Mouse (Mus musculus): ENCODE data around the gene Eif5b.
"Not testable (repeated sequence)": the region's sequence is repeated elsewhere in the genome, so short reads cannot be mapped to it uniquely, and the experiment has no call there.

The Eif5b gene

DNA sequence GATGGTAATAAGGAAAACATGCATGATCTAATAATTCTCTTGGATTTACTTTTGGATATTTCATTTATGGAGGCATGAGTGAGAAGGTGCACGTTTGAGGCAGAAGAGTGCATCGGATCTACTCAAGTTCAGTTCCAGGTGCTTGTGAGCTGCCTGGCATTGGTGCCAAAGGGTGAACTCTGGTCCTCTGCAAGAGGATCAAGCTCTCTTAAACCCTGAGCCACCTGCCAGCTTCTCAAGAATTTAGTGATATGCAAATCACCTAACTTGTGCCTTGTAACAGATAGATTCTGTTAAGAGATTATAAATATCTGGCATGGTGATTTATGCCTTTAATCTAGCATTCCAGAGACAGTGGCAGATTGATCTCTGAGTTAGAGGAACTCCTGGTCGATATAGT lies 5.2 kb downstream of the Eif5b start:
- no peak for DNase-seq (ENCODE audit: low spot score in 2 of 2)

DNA sequence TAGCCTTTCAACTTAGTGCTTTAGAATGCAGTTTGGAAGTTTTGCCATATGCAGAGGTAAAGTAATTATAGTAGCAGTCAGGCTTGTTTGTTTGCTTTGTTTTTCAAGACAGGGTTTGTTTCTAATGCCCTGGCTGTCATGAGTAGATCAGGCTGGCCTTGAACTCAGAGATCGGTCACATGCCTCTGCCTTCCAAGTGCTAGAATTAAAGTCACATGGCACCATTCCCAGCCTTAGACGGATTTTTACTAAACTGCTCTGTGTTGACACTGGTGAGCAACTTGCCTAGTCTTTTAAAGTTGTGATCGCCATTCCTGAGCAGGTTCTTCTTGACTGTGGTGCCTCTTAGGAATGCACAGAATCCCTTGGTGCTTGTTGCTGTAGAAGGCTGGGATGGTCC lies 8.9 kb downstream of the Eif5b start:
- DNase-seq (ENCODE audit: low spot score in 2 of 2), result no peak

DNA sequence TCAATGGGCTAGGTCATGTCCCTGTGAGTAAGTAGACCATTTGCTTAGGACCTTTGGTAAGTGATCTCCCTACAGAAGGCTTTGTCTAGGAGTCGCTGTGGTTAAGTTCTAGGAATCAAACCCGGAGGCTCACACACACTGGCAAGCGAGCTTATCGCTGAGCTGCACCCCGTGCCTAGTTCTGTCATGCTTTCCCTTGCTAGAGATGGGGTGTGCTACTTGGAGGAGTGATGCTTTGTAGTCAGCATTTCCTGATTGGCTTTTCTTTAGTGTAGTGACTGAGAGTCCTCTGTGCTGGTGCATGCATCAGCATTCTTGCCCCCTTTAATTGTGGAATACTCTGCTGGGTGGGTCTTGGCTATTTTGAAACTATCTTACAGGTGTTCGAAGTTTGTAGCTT lies 13.8 kb downstream of the Eif5b start:
- DNase-seq (ENCODE audit: low spot score in 2 of 2), result no peak

DNA sequence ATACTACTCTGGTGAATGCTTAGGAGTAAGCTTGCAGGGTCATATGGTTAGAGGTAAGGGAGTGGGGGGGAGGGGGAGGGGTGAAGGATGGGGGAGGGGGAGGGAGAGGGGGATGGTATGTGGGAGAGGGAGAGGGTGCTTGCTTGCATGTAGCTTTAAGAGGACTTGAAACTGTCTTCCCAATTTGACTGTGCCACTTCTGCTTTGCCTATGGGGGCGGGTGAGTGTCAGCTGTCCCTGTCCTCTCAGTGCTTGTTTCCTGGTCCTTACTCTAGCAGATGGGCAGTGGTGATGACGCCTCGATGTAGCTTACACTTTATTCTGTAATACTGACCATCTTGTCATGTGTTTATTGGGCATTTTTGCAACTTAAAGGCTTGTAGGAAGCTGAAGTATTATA lies 14.3 kb downstream of the Eif5b start:
- DNase-seq (ENCODE audit: low spot score in 2 of 2), result no peak

DNA sequence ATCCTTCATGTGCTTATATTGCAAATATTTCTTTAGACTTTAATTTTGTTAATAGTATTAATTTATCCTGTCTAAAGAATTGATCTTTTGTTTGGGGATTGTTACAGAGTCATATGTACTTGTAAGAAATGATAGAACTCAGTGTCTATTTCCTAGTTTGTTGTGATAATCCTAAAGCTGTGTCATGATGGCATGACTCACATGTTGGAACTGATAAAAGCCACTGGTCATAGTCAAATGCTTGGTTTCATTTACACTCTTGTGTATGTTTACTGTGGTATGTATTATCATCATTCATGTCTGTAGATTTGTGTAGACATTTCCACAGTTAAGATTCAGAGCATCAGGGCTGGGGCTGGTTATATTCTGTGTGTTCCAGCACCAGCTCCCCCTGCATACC lies 14.7 kb downstream of the Eif5b start:
- DNase-seq (ENCODE audit: low spot score in 2 of 2), result no peak

DNA sequence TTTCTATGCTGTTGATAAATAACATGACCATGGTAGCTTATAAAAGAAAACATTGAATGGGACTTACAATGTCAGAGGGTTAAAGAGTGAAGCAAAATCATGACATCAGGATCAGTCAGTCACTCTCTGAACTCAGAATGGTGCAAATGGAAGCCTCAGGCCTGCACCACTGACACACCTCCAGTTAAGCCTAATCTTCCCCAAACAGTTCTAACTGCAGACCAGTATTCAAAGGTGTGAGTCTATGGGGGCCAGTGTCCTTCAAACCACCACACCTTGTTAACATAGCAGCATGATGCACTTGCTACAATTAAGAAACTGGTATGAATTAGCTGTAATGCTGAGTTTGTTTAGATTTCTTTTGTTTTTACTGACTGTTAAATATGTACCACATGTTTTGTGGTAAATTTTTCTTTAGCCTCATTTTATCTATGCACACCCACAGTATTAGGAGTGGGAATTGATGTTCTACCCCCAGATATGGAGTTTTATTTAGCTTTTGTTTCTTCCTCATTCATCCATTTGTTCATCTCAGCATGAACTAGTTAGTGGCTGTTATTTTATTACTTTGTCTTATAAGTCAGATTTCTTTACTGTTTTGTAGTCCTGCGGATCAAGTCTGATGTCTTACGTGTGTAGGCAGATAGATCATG lies 16.9 kb downstream of the Eif5b start:
- no peak for DNase-seq (ENCODE audit: low spot score in 2 of 2)

DNA sequence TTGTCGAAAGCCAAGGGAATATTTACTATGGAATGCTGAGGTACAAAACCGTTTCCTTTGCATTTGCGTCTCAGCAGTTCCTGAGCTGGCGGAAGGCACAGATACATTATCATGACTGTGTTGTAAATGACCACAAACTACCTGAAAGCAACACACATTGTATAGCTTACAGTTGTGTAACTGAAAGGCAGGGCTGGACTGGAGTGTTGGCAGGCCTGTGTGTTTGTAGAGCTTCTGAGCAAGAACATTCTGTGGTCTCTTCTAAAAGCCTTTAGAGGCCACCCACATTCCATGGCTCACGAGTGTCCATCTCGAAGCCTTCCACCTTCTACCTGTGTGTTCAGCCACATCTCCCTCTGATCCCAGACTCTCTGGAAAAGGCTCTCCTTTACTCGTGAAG lies 29.5 kb downstream of the Eif5b start:
- no peak for DNase-seq (ENCODE audit: low spot score in 2 of 2)

DNA sequence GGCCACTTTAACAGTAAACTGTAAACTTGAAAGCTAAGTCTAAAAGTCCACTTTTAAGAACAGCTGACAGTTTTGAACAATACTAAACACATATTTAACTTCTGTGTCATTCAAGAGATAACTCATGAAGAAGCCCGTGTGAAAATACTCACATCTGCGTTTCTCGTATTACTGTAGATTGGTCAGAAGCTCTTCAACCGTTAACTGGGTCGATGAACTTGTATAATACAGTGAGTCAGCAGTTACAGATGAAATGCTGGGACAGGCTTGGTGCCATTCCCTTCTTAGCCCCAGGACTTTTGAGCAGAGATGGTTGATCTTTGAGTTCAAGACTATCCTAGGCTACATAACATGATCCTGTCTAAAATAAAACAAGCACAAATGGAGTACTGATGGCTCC lies 33.6 kb downstream of the Eif5b start:
- DNase-seq (ENCODE audit: low spot score in 2 of 2), result no peak

DNA sequence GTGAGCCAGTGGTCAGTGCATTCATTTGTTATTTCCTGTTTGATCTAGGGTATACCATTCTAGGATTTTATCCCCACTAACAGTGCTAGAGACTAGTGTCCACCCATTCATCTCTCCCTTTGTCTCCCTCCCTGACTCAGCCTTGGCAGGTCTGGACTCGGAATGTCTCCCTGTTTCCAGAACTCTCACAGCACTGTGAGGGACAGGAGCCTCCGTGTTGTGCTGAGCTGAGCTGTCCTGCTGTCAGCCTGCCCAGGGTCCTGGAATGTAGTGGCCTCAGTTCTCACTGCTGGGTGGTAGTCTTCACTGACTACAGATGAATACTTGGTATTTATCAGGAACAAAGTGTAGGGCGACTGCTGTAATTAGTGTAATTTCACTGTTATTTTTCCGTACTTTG lies 37.7 kb downstream of the Eif5b start:
- no peak for DNase-seq (ENCODE audit: low spot score in 2 of 2)

DNA sequence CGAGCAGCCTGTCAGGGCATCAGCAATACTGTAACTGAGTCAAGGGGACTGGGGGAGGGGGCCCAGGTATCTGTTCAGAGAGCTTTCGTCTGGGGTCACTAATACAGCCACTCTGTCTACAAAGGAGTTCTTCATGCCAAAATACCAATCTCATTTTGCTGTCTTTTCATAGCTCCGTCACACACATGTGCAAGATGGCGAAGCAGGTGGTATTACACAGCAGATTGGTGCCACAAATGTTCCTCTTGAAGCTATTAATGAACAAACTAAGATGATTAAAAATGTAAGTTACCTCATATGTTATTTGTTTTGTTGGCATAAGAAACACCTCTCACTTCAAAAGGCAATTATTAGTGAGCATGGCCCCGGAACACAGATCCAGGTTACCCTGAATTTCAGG lies 39.6 kb downstream of the Eif5b start:
- DNase-seq (ENCODE audit: low spot score in 2 of 2), result no peak

DNA sequence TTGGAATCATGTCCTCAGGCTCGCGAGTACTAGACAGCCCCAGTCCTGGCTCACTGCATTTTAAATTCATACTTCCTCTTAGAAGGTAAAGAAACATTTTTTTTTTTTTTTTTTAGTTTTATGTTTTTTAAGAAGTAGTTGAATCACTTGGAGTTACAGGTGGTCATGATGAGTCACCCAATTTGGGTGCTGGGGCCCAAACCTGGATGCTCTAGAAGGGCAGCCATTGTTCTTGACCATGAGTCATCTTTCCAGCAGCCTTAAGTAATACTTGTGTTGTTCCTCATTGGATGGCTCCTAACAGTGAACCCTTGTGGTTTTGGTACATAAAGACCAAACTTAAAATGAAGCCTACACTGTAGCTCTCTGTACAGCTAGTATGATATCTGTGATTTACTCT lies 41.1 kb downstream of the Eif5b start:
- no peak for DNase-seq (ENCODE audit: low spot score in 2 of 2)

DNA sequence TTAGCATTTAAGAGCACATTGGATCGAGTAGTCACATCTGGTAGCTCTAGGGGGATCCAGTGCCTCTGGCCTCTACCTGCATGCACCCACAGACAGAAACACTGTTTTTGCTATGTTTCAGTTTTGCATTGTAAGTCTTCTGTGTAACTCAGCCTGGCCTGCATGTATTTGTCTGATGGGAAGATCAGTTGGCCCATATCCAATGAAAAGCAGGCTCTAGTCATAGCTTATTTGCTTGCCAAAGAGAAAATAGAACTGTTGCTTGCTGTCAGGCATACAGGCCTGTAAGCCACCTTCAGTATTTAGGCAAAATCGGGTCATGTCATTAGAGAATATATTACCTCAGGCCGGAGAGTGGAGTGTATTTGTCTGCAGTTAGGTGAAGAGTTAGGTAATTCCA lies 50.3 kb downstream of the Eif5b start:
- no peak for DNase-seq (ENCODE audit: low spot score in 2 of 2)

DNA sequence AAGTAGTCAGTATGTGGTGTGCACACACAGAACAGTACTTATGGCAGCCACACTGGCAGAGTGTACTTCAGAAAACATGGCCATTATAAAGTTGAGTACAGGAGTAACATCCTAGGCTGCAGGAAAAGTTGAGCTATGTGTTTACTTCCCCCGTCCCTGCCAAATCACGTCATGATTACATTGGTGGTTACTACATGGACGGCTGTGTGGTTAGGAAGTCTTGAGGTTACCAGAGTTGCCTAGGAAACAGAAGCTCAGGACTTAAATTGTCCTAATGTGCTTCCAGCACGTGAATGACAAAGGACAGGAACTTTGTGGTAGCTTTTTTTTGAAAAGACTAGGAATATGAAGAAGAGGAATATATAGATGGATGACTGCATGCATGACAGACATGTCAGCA lies 51.8 kb downstream of the Eif5b start:
- no peak for DNase-seq (ENCODE audit: low spot score in 2 of 2)

DNA sequence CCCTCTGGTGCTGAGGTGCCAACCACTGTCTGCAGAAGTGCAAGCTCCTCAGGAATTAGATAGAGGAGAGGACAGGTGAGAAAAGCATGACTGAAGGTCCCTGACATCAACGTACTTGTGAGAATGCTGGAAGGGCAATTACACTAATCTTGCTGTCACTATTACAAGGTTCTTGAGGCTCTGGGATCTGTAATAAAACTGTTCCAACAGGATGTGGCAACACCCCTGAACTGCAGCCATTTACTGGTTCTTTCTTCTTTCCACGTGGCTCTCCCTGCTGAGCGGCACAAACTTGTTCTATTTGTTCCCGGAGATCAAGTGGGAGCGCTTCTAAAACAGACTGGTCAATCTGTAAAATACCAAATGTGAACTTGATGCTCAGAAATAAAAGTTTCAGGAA lies 57.4 kb downstream of the Eif5b start:
- no peak for DNase-seq (ENCODE audit: low spot score in 2 of 2)

DNA sequence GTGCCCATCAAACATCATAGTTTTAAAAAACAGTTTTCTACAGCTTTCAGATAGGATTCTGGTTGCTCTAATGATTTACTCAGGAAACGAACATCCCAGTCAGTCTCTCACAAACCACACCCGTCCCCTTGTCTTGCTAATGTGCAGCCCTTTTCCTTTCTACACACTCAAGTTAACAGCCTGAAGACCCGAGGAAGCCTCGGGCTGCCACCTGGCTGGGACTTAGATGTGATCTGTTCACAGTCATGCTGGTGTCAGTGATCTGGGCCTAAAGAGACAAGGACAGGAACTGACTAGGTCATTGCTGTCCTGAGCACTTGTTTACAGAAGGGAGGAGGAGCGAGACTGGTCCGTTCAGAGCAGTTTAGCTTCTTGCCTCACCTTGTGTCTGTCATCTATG lies 60.6 kb downstream of the Eif5b start:
- no peak for DNase-seq (ENCODE audit: low spot score in 2 of 2)

DNA sequence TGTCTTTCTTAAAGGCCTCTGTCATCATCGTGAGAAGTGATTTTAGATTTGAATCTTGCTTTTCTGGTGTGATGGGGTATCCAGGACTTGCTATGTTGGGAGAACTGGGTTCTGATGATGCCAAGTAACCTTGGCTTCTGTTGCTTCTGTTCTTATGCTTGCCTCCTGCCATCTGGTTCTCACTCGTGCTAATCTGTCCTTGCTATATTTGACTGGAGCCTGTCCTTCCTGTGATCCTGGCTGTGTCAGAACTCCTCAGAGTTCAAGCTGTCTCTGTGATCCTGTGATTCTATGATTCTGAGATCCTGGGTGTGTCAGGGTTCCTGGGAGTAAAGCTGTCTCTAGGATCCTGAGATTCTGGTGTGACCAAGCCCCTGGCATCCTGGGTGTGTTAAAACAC lies 64.3 kb downstream of the Eif5b start:
- not testable (repeated sequence) for DNase-seq (ENCODE audit: low spot score in 2 of 2)

DNA sequence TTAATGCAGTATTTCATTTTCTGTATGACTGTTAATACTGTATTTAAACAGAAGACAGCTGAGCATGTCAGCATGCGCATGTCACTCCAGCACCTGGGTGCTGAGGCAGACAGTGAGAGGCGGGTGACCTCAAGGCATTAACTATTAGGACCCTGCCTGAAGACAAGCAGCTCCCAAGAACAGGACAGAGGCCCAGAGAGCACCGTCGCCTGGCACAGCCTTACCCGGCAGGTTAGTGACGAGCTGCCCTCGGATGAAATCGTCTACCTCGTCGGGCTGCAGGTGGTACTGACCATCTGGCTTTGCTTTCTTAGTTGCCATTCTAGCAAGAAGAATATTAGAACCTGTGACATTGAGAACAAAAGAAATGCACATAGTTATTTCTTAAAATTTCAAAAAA lies 69.5 kb downstream of the Eif5b start:
- no peak for DNase-seq (ENCODE audit: low spot score in 2 of 2)

DNA sequence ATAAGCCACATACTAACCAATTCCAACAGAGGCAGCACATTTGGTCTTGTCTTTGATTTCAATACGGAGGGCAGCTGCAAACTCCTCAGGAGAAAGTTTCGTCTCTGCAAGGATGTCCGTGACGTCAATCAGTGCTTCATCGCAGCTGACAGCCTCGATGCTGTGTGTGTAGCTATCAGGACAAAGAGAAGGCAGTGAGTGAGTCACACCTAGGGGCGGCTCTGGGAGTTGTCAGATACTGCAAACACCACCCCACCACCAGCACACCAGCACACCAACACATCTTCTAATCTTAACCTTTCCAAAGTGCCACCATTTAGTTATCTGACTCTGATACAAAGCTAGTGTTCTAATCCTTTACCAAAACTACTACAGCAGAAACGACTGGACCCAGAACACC lies 73.5 kb downstream of the Eif5b start:
- DNase-seq (ENCODE audit: low spot score in 2 of 2), result peak in 1 of 2 experiments; percentile 35

DNA sequence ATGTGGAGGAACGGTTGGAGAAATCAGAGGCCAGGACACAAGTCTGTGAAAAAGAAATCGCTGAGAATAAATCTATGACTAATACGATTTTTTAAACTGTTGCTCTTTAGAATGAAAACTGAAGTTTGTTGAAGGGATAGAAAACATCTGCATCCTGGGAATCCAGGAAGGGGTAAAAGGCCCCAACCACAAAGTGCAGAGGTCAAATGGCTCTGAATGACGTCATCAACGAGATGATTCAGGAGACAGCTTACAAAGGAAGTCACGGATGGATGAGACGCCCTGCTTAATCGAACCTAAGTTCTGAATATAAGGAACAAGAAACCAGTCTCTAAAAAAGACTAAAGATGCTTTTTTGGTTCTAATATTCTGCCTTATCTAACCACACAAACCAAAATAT lies 83.5 kb downstream of the Eif5b start:
- no peak for DNase-seq (ENCODE audit: low spot score in 2 of 2)

DNA sequence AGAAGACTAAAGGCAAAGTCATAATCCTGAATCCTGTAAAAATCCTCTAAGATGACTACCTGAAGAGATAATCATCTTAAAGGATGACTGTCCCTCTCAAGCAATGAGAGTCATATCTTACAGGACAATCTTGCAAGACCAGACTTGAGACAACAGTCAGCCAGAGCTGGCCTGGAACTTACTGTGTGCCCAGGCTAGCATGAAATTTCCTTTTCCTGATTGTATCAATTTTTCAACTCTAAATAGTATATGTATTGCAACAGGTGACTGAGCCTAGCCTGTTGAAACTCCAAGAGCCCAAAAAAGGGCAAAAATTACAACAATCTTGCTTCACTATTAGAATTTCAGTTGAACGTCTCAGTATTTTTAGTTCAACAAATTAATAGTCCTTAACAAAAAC lies 105.4 kb downstream of the Eif5b start:
- DNase-seq (ENCODE audit: low spot score in 2 of 2), result no peak

DNA sequence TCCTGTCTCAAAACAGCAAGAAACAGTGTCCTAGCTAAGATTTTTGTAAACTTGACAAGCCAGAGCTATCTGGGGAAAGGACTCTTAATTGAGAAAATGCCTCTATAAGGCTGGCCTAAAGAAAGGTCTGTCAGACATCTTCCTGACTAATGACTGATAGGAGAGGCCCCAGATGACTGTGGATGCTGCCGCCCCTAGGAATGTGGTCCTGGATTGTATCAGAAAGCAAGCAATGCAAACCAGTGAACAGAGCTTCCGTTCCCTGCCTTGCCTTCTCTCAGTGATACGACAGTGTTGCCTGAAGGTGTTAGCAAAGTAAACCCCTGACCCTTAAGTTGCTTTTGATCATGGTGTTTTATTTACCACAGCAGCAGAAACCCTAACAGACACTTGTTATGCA lies 106.0 kb downstream of the Eif5b start:
- DNase-seq (ENCODE audit: low spot score in 2 of 2), result no peak

Measured in right cerebral cortex, adult 2 months (tissue).